ENCODE assay signal across 7 mouse cellular contexts in genomic region chr6:14899936-14900578, GRCm38 (mm10). TPM values are rescaled to one million over a fixed set of nuclear protein-coding genes. Genes with fewer than 3 reads are reported as not detected.
DNase-seq lines count a peak whose midpoint lies in the region; ATAC-seq lines count a peak whose summit lies in the region.

No protein-coding gene starts in this region.

- peak overlapping the region; percentile 94 for H3K27ac ChIP-seq in embryonic facial prominence, embryonic 10.5 days (replicated peaks)
- no peak overlapping the region for H3K27ac ChIP-seq in liver, embryonic 12.5 days
- H3K27ac ChIP-seq in neural tube, embryonic 14.5 days (ENCODE audit: low read depth, low read length), result peak overlapping the region; percentile 53

- H3K9me3 ChIP-seq in embryonic facial prominence, embryonic 10.5 days, result no peaks in the 10 kb centered on the region
- no peaks in the 10 kb centered on the region for H3K9me3 ChIP-seq in liver, embryonic 12.5 days (replicated peaks)
- no peaks in the 10 kb centered on the region for H3K9me3 ChIP-seq in neural tube, embryonic 14.5 days (ENCODE audit: control insufficient read depth, low read length)

- 0 out of 2 replicates have a peak, but pooled peaks cover 7% of the 10 kb centered on the region for H3K27me3 ChIP-seq in embryonic facial prominence, embryonic 10.5 days (replicated peaks; ENCODE audit: low read depth, poor library complexity, severe bottlenecking)
- peaks cover 63% of the 10 kb centered on the region for H3K27me3 ChIP-seq in liver, embryonic 12.5 days (replicated peaks)
- H3K27me3 ChIP-seq in neural tube, embryonic 14.5 days (ENCODE audit: control insufficient read depth, insufficient read depth, low read length), result peaks cover 14% of the 10 kb centered on the region

- no peaks in the 10 kb centered on the region for H3K36me3 ChIP-seq in embryonic facial prominence, embryonic 10.5 days (replicated peaks)
- H3K36me3 ChIP-seq in liver, embryonic 12.5 days, result no peaks in the 10 kb centered on the region
- H3K36me3 ChIP-seq in neural tube, embryonic 14.5 days (ENCODE audit: control insufficient read depth, insufficient read depth, low read length), result no peaks in the 10 kb centered on the region

- peak overlapping the region; percentile 71 for H3K4me2 ChIP-seq in liver, embryonic 12.5 days
- H3K4me2 ChIP-seq in neural tube, embryonic 14.5 days (ENCODE audit: low read depth, low read length), result peak overlapping the region; percentile 96

- 1% methylated on average over 29 of the region's 29 CpGs for WGBS in embryonic facial prominence, embryonic 10.5 days
- 2% methylated on average over 29 of the region's 29 CpGs for WGBS in liver, embryonic 12.5 days (ENCODE audit: insufficient replicate concordance)
- WGBS in neural tube, embryonic 14.5 days, result under 1% methylated on average over 29 of the region's 29 CpGs

- peak; percentile 8 for DNase-seq in ovary, adult 18-20 months (ENCODE audit: low spot score)
- DNase-seq in ovary, postnatal 10 days (ENCODE audit: low spot score), result no peak
- DNase-seq in embryonic facial prominence, embryonic 10.5 days (ENCODE audit: low spot score), result peak; percentile 68
- peak; percentile 32 to 43 for DNase-seq in heart, postnatal 10 days
- DNase-seq in layer of hippocampus, adult 9-10 months (ENCODE audit: low spot score), result no peak

- ATAC-seq in liver, embryonic 12.5 days, result no peak
- no peak for ATAC-seq in neural tube, embryonic 14.5 days (ENCODE audit: low read depth)

- peak overlapping the region; percentile 78 for H3K4me3 ChIP-seq in embryonic facial prominence, embryonic 10.5 days
- peak overlapping the region; percentile 58 for H3K4me3 ChIP-seq in liver, embryonic 12.5 days
- peak overlapping the region; percentile 68 for H3K4me3 ChIP-seq in neural tube, embryonic 14.5 days (ENCODE audit: low read depth, low read length)

- intact Hi-C loops in heart, postnatal 10 days (cut with DNase I), result loop anchor here (5.0 kb wide), 3 partner anchors 287 to 1897 kb away; no protein-coding TSS in a partner anchor

- H3K4me1 ChIP-seq in embryonic facial prominence, embryonic 10.5 days, result peaks cover 57% of the 10 kb centered on the region
- peaks cover 5% of the 10 kb centered on the region; the same call in 1 of the 2 replicates for H3K4me1 ChIP-seq in liver, embryonic 12.5 days
- peaks cover 13% of the 10 kb centered on the region; the same call in 1 of the 2 replicates for H3K4me1 ChIP-seq in neural tube, embryonic 14.5 days (ENCODE audit: control insufficient read depth, insufficient read depth, low read length)

- H3K9ac ChIP-seq in liver, embryonic 12.5 days, result peak overlapping the region; percentile 17; the same call in 1 of the 2 replicates
- peak overlapping the region; percentile 28; the same call in 1 of the 2 replicates for H3K9ac ChIP-seq in neural tube, embryonic 14.5 days (replicated peaks; ENCODE audit: low read depth, low read length)

RNA-seq across cellular contexts. Expression of gene Foxp2, which starts 1.1 kb away (rescaled TPM):
- 37.1 and 48.3 TPM in 2 replicates for polyA plus RNA-seq in embryonic facial prominence, embryonic 10.5 days (2016; fragmentation: Nextera tagmentation; extraction: Ambion mirVana)
- total RNA-seq in heart, postnatal 10 days (2021), result 1 to 10 TPM; 3.3 TPM
- polyA plus RNA-seq in liver, embryonic 12.5 days (2016; fragmentation: Nextera tagmentation; extraction: Ambion mirVana), result 1.4 and 1.7 TPM in 2 replicates
- 20.4 and 26.1 TPM in 2 replicates for polyA plus RNA-seq in neural tube, embryonic 14.5 days (2014; fragmentation: Nextera tagmentation; extraction: Ambion mirVana)

Comparison
In these comparisons a context has a peak if more than half of its experiments do, and no peak if none do; other contexts are left out.
1. DNase-seq: peak in ovary, adult 18-20 months (single experiment), embryonic facial prominence, embryonic 10.5 days (single experiment) and heart, postnatal 10 days (2 of 2); none in ovary, postnatal 10 days (single experiment) and layer of hippocampus, adult 9-10 months (single experiment).
2. Peak in every context shown above with its lines, with median percentiles within 50 percentile points of each other: H3K4me3 ChIP-seq.